Mouse (Mus musculus) embryo, embryonic 10 days (tissue): ENCODE measurements around the gene Mogs.

Source experiments
- DNase-seq: peaks from one replicate; pipeline ENCODE4 v3.0.0-alpha.2; 2015; ENCODE audit warnings: low spot score

Mogs gene

GRCm38 (mm10) chr6:83095968-83096367, 19.3 kb upstream of the Mogs start:
- peak; percentile 3 for DNase-seq

DNA sequence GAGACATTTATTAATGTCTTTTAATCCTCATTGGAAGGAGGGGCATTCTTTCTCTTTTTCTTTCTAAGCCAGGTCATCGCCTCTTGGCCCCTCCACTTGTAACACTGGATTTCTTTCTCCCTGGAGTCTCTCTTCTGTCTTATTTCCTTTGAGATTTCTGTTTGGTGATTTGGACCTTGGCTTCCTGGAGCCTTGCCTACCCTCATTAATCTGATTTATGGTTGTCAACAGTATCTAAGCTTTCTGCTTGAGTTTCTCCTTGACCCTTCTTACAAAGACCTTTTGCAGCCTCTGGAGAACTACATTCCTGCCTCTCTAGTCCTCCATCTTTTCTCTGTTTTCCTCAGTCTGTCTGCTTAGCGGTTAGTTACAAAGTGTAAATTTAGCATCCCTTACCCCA, 16.9 kb upstream of the Mogs start:
- peak; percentile 2 for DNase-seq

DNA sequence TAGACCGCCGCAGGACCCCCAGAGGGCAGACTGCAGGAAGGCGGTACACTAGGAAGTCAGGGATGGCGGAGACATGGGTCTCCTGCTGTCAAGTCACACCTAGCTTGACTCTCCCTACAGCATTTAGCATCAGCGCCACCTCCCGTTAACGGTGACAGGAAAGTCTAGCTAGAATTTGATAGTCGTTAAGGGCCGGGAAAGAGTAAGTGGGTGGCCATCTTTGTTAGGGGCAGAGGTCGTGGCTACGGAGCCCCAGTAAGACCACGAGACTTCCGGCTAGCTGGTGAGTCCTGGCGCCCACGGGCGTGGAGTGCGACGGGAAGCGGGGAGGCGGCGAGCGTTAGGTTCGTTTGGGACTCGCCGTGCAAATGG, 14.0 kb upstream of the Mogs start, which contains the start of the genes Ccdc142 and Gm42688:
Gene Ccdc142 (plus strand): TSS at position 286 of the 372 bp plus-strand sequence.
Gene Gm42688 (plus strand): TSS at position 302 of the 372 bp plus-strand sequence.
- peak; percentile 94 for DNase-seq

- DNase-seq: peak; percentile 80
These were observed 13.4 kb upstream of the Mogs start for GRCm38 (mm10) chr6:83101688-83102556.

DNA sequence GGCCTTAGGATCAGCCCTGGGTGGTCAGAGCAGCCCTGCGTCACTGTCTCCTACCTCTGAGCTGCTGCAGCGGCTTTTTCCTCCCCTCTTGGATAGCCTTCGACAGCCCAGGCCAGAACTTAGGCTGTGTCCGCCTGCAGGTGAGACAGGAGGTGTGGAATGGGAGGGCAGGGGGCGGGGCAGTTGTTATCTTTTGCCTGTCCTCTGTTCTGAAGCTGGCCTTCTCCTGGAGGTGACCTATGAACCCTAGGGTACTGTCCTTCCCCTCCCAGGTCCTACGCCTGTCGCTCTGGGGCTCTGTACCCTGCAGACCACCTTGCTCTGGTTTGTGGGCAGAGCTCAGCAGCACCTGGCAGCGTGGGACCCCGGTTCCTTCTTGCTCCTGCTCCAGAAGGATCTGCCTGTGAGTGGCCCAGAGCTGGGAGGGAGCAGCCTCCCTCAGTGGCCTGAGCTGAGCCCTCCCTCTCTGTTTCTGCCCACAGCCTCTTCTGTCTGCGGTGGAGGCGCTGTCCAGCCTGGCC, 12.1 kb upstream of the Mogs start:
- no peak for DNase-seq

DNA sequence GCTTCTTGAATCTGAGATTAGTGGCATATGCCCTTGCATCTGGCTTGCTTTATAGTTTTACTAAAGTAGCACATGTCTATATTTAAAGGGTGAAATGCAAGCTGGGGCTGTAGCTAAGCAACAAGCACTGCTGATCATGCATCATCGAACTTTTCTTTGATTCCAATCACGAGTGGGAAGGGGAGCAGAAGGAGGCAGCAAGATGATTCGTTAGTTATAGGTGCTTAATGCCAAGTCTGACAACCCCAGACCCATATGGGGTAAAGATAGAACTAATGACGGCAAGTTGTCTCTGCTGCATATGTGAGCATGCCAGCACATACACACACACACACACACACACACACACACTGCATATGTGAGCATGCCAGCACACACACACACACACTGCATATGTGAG, 11.1 kb upstream of the Mogs start:
- no peak for DNase-seq

DNA sequence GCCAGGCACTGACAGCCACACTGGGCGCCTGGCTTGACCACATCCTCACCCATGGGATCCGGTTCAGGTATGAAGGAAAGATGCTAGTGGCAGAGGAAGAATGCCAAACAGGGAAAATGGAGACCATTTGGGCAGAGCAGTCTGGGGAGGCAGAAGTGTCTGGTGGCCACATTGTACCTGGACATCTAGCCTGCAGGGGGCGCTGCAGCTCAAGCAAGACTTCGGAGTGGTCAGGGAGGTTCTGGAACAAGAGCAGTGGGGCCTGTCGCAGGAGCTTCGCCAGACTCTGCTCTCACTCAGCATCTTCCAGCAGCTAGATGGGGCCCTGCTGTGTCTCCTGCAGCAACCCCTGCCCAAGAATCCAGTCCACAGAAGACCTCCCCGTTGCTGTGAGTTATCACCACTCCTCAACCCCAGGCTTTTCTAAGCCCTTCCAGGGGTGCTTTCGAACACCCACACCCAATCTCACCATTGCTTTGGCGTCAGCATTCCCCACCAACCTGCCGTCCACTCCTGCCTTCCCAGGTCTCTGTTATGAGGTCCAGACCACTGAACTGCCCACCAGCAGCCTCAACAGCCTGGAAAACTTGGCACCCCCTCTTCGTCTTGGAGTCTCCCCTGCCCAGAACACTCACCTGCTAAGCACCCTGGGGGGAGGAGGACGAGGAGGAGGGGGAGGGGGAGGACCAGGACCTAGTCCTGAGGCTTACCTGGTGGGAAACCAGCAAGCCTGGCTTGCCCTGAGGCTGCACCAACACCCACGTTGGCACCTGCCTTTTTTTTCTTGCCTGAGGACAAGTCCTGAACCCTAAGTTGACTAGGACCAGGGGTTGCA, 7.5 kb upstream of the Mogs start:
- peak; percentile 90 for DNase-seq

DNA sequence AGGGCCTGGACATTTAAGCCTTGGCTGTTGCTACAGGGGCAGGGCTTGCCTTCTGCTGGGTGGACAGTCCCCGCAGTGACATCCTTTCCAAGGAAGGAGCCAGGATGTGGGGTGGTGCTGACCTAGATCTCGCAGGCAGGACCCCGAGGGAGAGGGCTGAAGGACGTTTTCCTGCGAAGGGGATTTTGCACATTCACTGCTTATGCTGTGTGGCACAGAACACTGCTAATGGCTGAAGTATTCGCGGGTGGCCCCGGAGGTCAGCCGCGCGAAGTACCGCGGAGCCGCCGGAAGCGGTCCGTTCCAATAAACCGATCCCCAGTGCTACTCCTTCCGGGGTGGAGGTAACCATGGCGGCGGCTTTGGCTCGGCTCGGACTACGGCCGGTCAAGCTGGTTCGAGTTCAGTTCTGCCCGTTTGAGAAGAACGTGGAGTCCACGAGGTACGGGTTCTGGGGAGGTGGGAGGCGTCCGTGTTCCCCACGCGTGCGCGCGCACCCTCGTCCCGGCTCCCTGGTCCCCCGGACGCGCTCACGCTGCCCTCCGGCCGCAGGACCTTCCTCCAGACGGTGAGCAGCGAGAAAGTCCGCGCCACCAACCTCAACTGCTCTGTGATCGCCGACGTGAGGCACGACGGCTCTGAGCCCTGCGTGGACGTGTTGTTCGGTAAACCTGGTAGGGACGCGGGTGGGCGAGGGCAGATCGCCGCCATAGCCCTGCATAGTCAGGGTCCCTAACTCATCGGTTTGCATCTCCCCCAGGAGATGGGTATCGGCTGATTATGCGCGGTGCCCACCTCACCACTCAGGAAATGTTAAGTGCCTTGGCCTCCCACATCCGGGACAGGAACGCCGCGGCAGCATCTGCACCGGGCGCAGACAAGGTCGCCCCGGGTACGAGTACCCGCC, 6.3 kb upstream of the Mogs start, which contains the start of gene Mrpl53:
Gene Mrpl53 (plus strand): TSS at position 279 of the 907 bp plus-strand sequence.
- DNase-seq: peak; percentile 82

- DNase-seq: no peak
These were observed 3.7 kb upstream of the Mogs start for GRCm38 (mm10) chr6:83111510-83112136.

- DNase-seq: no peak
These were observed 531 bp downstream of the Mogs start for GRCm38 (mm10) chr6:83115682-83116372.

DNA sequence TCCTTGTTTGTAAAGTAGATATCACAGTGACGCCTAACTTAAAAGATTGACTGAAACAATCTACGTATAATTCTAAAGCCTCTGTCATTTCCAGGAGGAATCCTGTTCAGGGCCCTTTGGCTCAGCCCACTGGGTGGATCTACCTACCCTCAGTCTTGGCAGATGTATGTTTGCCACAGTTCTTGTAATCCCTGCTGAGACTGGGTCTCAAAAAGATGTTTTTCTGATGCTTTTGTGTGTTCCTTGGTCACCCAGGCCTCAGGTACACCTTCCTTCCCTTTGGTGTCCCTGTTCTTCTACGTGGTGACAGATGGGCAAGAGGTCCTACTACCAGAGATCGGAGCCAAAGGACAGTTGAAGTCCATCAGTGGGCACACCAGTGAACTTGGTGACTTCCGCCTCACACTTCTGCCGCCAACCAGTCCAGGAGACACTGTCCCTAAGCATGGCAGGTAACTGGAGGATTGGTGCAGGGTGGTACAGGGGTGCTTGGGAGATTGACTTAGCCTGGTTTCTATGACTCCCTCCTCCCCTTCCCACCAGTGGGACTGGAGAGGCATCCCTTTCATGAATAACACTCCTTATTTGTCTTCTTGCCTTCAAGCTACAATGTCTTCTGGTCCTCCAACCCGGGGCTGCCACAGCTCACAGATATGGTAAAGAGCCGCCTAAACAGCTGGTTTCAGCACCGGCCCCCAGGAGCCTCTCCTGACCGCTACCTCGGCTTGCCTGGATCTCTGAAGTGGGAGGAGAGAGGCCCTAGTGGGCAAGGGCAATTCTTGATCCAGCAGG, 1.3 kb downstream of the Mogs start:
- no peak for DNase-seq

GRCm38 (mm10) chr6:83117165-83117438, 1.8 kb downstream of the Mogs start:
- DNase-seq: no peak

- no peak for DNase-seq
These were observed 2.3 kb downstream of the Mogs start for GRCm38 (mm10) chr6:83117616-83118015.

- no peak for DNase-seq
These were observed 3.1 kb downstream of the Mogs start for GRCm38 (mm10) chr6:83118369-83118768.

GRCm38 (mm10) chr6:83118825-83119733, 3.8 kb downstream of the Mogs start:
- no peak for DNase-seq

GRCm38 (mm10) chr6:83119734-83120051, 4.4 kb downstream of the Mogs start:
- no peak for DNase-seq

DNA sequence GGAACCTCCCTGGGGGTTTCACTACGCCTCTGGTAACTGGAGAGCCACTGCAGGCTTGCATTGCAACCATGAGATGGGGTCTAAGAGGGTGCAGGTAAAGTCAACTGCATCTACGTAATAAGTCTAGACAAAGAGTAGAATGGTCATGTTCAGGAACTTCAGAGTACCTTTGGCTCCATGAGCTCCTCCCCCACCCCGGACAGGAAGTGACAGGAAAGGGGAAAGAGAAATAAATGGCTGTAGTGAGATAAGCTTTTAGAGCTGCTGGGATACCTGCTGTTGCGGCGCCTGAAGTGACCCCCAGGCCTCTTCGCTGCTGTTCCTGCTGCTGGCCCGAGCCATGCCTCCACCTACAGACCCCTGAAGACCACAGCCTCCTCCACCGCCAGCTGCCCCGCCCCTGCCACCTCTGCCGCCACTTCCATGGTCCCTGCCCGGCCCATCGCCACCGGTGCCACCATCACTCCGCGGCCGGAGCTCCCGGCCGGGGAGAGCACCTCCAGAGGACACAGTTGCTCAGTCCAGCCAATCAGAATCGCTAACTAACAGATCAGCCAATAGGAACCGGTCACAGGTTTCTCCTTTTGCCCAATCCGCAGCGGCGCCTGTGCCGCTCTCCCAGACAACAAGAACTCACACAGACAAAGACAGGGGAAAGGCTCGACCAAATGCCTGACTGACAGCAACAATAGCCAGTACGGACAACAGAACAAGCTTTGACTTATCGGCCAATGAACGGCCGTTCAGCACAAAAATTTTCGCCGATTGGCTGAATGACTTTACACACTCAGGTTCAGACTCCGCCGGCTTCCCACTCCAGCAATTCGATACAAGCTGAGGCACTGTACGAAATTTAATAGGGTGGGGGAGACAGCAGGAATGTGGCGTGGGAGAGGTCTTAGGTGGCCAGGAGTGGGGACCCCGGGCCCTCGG, 5.9 kb downstream of the Mogs start, which contains the start of gene Wbp1:
Gene Wbp1 (minus strand): TSS at position 630 of the 933 bp plus-strand sequence.
- peak; percentile 97 for DNase-seq
